Mouse (Mus musculus): ENCODE data around the gene Mien1.

The Mien1 gene

GRCm38 (mm10) chr11:98438331-98439158 is at the start of gene Mien1:
TSS of gene Mien1 (minus strand) at chr11:98438991.
- no peak for TF ChIP-seq GATA4 (IDR thresholded peaks at IDR 0.05; ENCODE audit: insufficient replicate concordance, low read length)

GRCm38 (mm10) chr11:98487526-98488040 is 48.8 kb upstream of the Mien1 start:
- TF ChIP-seq GATA4 (IDR thresholded peaks at IDR 0.05; ENCODE audit: insufficient replicate concordance, low read length), result no peak

- no peak for TF ChIP-seq GATA4 (IDR thresholded peaks at IDR 0.05; ENCODE audit: insufficient replicate concordance, low read length)
These were observed 47.0 kb upstream of the Mien1 start for GRCm38 (mm10) chr11:98485749-98486148.

- no peak for TF ChIP-seq GATA4 (IDR thresholded peaks at IDR 0.05; ENCODE audit: insufficient replicate concordance, low read length)
These were observed 43.3 kb upstream of the Mien1 start for GRCm38 (mm10) chr11:98482067-98482466.

- TF ChIP-seq GATA4 (IDR thresholded peaks at IDR 0.05; ENCODE audit: insufficient replicate concordance, low read length), result no peak
These were observed 42.4 kb upstream of the Mien1 start for GRCm38 (mm10) chr11:98481231-98481630.

- TF ChIP-seq GATA4 (IDR thresholded peaks at IDR 0.05; ENCODE audit: insufficient replicate concordance, low read length), result no peak
These were observed 41.2 kb upstream of the Mien1 start for GRCm38 (mm10) chr11:98479940-98480497.

GRCm38 (mm10) chr11:98479026-98479939 is 40.5 kb upstream of the Mien1 start:
- no peak for TF ChIP-seq GATA4 (IDR thresholded peaks at IDR 0.05; ENCODE audit: insufficient replicate concordance, low read length)

- TF ChIP-seq GATA4 (IDR thresholded peaks at IDR 0.05; ENCODE audit: insufficient replicate concordance, low read length), result no peak
These were observed 38.4 kb upstream of the Mien1 start for GRCm38 (mm10) chr11:98477011-98477701.

GRCm38 (mm10) chr11:98476434-98476807 is 37.6 kb upstream of the Mien1 start:
- TF ChIP-seq GATA4 (IDR thresholded peaks at IDR 0.05; ENCODE audit: insufficient replicate concordance, low read length), result no peak

- no peak for TF ChIP-seq GATA4 (IDR thresholded peaks at IDR 0.05; ENCODE audit: insufficient replicate concordance, low read length)
These were observed 37.0 kb upstream of the Mien1 start for GRCm38 (mm10) chr11:98475630-98476433.

GRCm38 (mm10) chr11:98474967-98475366 is 36.2 kb upstream of the Mien1 start:
- TF ChIP-seq GATA4 (IDR thresholded peaks at IDR 0.05; ENCODE audit: insufficient replicate concordance, low read length), result no peak

- no peak for TF ChIP-seq GATA4 (IDR thresholded peaks at IDR 0.05; ENCODE audit: insufficient replicate concordance, low read length)
These were observed 35.2 kb upstream of the Mien1 start for GRCm38 (mm10) chr11:98473916-98474479.

GRCm38 (mm10) chr11:98472696-98473095 is 33.9 kb upstream of the Mien1 start:
- TF ChIP-seq GATA4 (IDR thresholded peaks at IDR 0.05; ENCODE audit: insufficient replicate concordance, low read length), result no peak

- no peak for TF ChIP-seq GATA4 (IDR thresholded peaks at IDR 0.05; ENCODE audit: insufficient replicate concordance, low read length)
These were observed 32.0 kb upstream of the Mien1 start for GRCm38 (mm10) chr11:98470795-98471194.
